Mouse (Mus musculus) lung, postnatal 10 days (tissue): Measurements from ENCODE around the gene Vwf.

Experiments used
- DNase-seq: peaks from one replicate; pipeline ENCODE4 v3.0.0; 2021

Vwf gene

GRCm38 (mm10) chr6:125550172-125550571 lies 3.6 kb downstream of the Vwf start:
- no peak for DNase-seq

DNA sequence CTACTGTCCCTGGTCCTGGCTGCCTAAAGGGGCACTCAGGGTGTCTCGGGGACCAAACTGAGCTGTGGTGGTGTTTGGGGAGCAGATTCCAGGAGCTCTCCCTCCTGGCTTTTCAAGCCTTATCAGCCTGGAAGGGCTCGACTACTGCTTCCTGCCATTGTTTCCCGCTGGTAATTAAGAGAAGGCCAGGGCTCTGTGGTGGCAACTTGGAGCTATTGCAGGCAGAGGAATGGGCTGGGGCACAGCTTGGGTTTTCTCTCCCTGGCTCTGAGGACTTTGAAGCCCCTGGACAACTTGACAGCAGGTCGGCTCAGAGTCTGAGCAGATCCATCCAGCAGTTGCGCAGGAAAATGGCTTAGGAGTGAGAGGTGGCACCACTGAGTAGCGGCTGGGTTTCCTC lies 6.2 kb downstream of the Vwf start:
- peak; percentile 55 for DNase-seq

DNA sequence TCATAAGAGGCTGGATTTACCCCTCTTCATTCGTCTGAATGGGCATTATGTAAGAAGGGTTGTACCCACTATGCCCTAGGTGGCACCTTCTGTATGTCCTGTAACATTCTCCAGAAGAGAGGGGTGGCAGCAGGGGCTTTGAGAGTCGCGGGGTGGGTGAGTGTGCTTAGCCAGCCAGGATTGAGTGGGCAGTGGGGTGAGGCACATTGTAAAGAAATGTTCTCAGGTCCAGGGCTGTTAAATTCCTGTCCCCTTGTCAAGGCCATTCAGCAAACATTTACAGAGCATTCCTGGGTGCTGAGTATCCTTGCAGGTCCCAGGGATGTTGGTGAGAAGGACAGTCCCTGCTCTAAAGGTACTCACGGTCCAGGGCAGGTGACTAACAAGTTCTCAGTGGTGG lies 7.0 kb downstream of the Vwf start:
- no peak for DNase-seq

GRCm38 (mm10) chr6:125558831-125559230 lies 12.3 kb downstream of the Vwf start:
- no peak for DNase-seq

DNA sequence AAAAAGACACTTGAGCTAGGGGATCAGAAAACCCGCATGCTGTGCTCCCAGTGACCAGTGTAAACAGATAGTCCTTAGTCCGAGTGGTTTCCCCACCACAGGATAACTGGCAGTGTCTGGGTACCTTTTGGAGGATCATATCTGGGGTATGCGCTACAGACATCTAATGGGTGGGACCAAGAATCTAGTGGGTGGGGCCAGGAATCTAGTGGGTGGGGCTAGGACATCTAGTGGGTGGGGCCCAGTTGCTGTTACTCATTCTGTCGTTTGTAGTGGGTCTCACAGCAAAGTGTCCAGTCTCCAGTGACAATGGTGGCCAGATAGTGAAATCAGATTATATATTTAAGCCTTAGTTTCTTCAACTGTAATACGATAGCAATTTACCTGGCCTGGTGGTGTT lies 14.5 kb downstream of the Vwf start:
- no peak for DNase-seq

DNA sequence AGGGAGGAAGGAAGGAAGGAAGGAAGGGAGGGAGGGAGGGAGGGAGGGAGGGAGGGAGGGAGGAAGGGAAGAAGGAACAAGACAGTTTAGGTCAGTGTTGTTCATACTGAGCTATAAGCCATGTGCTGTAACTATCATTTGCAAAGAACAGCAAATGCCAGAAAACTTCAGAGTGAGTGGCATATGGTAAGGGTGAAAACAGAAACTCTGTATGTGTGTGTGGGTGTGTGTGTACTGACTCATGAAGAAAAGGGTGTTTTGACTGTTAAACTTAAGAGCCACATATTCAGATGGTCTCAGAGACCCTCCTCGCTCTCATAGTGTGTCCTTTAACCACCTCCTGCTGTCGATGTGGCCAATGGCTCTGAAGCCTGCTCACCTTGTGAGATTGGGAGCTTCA lies 14.9 kb downstream of the Vwf start:
- DNase-seq: no peak

DNA sequence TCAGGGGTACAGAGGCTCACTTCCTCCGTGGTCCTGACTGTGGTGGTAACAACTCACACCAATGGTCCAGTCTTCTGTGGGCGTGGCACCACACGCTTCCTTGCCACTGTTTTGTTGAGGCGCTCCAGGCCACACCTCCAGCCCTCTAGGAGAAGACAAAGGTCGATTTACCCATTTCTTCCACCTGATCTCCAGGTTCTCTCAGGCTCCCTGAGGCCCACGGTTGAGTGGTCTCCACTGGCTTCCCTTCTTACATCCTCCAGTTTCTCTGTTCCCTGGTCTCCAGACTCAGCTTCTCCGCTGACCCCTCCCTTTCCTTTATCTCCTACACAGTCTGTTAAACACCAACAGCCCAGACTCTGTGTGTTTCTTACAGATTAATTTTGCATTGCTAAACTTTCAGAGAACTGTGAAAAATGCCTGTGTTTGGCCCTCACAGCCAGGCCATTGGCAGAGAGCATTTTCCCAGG lies 18.3 kb downstream of the Vwf start:
- DNase-seq: no peak

DNA sequence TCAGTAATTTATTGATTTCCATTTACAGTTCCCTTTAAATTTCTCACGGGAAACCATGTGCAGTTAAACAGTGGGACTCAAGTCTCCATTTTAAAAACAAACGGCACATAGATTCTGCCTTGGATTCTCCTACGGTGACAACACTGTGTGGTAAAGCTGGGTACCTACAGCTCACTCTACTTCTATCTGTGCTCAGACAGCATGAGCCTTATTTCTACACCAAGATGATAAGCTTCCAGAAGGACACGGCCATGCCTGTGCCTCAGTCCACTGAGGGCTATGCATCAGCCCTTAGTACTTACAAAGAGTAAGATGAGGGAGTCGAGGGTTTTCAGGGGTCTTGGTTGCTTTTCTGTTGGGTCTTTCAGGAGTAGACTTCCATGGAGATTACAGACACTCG lies 18.8 kb downstream of the Vwf start:
- DNase-seq: no peak

GRCm38 (mm10) chr6:125566656-125567055 lies 20.1 kb downstream of the Vwf start:
- no peak for DNase-seq

DNA sequence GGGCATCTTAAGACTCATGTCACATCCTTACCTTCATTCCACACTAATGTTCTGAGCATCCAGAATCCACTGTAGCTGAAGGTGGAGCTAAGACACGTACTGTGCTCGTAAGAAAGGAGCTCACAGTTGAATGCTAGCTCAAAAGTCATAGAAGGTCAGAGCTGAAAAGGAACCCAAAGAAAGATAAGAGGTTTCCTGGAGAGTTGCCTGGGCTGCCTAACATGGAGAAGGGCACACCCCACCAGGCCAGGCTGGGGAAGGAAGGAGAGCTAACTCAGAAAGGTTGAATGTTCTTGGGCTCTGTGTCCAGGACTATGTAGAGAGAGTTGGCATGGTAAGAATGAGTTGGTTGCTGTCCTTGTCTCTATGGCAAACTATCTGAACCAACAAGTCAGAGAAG lies 21.8 kb downstream of the Vwf start:
- no peak for DNase-seq

- DNase-seq: peak; percentile 93
Measured at GRCm38 (mm10) chr6:125572291-125573188, 26.0 kb downstream of the Vwf start.

DNA sequence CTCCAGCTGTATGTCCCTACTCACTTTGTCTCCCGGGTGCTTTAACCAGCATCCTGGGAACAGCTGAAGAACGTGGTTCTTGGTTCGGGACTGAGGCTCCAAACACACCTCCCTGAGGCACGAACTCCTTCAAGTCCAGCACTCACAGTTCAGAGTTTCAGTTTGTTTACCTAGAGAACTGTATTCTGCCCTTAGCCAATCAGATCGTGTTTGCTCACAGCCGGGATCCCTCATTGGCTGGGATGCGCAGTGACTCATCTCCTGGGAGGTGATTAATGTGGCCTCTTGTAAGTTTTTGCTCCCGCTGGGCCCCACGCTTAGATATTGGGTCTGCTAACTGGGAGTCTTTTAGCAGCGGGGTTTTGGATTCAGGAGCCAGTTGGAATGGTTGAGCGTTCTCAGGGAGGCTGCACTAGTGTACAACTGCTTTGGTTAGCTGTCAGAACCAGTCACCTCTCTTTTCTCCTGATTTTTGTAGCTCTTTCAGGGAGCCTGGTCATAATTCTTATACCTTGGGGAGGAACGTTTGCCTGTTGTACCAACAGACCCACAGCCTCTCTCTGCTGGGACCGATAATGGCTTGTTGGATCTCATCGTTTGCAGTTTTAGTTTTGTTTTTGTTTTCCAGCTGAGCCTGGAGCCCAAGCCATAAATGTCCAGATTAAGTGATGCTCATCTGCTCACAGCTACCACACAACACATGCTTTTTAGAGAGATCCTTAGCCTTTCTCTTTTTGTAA lies 26.8 kb downstream of the Vwf start:
- DNase-seq: peak; percentile 89

DNA sequence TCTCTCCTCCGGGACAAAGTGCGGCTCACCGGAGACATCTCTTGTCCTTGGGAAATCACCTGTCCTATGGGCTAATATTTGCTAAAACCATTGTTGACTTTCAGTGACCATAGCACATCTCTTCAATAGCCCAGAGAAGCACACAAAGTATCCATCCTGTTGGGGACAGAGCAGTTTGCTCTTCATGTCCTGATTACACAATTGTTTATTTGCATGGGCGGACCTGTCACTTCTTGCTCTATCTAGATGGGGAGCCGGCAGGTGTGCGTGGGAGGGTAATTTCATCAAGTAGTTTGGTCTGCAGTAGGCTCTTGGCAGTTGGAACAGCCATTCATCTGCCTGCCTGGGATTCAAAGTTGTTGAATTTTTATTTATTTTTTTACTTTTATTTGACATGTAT lies 28.5 kb downstream of the Vwf start:
- no peak for DNase-seq

DNA sequence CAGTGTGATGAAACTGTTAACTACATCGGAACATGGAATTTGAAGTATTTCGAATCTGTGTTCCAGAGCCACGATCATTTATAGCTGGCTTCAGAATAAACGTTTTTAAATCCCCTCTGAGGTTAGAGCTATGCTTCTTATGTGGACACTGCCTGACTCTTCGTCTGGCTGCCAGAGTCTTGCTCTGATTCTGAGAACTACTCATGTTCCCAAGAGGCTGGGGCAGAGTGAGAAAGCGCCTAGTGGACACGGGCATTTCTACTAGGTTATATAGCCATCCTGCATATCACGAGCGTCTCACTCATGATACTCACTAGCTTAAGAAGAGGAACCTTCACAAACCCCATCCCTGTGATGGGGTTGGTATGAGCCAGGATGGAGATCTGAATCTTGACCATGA lies 30.7 kb downstream of the Vwf start:
- DNase-seq: no peak

DNA sequence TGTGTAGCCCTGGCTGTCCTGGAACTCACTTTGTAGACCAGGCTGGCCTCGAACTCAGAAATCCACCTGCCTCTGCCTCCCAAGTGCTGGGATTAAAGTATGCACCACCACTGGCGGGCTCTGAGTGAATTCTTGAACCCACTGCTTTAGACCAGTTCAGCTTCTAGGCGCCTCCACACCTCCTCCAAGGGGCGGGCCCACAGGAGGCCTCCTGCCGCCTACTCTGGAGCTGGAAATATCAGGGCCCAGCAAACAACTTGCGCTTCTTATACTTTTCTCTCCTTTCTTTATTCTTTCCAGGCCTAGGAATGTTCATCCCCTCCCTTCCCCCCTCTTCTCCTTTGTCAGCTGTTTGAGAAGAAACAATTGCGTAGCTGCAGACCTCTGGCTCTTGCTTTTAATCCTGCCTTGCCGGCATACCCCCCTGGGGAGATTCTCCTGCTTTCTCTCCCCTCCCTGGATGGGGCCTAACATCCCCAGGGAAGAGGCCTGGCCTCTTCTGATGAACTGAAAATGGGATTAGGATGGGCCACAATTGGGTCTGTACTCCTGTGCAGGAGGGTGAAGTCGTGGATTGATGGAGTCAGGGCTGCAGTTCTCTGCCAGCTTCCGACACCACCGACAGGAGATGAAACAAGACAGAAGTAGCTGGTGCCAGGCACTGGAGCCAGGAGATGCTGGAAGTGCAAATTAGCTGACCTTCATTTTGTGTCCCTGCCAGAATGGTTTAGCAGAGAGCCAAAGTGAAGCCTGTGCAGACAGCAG lies 31.5 kb downstream of the Vwf start:
- DNase-seq: no peak

DNA sequence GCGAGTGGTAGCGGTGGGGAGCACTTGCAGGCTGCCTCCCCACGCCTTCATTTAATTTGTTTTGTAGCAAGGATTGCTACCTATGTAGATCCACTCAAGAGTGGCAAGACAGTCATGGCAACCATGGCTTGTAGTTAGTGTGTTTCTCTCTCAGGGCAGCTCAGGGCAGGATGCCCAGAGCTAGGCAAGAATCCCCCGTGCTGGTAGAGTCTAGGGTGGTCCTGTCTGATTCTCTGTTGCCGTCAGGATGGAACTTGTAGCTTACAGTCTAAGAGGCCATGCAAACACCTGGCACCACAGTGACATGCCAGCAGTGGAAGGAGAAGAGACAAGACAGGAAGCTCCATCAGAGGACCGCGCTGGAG lies 32.1 kb downstream of the Vwf start:
- DNase-seq: no peak

DNA sequence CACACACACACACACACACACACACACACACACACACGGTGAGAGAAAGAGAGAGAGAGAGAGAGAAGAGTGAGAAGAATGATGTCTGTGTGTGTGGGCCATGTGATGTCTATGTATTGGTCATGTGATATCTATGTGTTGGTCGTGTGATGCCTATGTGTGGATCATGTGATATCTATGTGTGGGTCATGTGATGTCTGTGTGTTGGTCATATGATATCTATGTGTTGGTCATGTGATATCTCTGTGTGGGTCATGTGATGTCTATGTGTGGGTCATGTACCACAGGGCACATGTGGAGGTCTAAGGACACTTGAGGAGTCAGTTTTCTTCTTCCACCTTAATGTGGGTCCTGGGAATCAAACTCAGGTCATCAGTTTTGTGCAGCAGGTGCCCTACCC lies 33.3 kb downstream of the Vwf start:
- no peak for DNase-seq

DNA sequence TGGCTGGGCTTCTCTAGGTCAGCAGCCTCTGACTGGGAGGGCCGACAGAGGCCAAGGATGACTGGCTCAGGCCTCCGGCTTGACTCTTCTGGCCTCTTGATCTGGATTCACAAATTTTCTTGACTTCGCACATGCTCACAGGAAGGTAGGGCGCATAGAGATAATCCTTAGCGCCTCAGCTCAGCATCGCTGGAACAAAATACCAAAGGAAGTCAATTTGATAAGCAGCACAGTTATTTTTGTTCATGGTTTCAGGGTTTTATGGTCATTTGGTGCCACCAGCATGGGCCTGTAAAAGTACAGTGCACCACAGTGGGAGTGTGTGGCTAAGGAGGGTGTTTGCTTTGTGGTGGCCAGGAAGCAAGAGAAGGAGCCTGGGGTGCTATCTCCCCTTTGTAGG lies 37.1 kb downstream of the Vwf start:
- DNase-seq: no peak

DNA sequence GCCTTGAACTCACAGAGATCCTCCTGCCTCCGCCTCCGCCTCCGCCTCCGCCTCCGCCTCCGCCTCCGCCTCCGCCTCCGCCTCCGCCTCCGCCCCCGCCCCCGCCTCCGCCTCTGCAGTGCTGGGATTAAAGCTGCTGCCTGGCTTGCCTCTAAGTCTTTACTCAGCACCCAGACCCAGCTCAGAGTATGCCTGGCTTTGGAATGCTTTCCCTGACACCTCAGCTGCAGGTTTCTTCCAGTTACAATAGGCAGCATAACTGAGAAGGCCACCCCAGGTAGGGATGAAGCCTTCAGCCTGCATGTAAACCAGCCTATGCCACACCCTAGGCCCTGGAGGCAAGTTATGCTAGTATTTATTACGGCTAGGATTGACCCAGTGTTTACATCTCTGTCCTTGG lies 37.7 kb downstream of the Vwf start:
- DNase-seq: no peak

- no peak for DNase-seq
Measured at GRCm38 (mm10) chr6:125585579-125585978, 39.0 kb downstream of the Vwf start.

DNA sequence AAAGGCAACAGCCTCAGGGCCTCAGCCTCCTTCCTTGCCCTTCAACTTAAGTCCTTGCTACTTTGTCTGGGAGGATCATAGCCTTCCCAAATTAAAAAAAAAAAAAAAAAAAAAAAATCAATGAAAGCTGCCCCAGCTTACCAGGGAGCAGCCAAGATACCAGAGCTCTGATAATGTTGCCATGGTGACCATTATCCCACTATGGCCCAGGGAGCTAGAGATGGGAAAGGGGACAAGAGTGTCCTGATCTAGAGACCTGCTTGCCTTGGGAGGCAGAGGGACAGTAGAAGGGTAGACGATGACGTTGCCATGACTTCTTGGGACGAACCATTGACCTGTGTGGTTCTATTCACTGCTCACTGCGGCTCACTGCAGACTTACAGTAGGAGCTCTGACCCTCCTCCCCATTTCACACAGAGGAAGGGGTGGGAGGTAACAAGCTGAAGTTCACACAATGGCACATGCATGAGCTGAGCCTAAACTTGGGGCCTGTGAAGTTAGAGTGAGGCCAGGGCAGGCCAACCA lies 39.5 kb downstream of the Vwf start:
- no peak for DNase-seq

DNA sequence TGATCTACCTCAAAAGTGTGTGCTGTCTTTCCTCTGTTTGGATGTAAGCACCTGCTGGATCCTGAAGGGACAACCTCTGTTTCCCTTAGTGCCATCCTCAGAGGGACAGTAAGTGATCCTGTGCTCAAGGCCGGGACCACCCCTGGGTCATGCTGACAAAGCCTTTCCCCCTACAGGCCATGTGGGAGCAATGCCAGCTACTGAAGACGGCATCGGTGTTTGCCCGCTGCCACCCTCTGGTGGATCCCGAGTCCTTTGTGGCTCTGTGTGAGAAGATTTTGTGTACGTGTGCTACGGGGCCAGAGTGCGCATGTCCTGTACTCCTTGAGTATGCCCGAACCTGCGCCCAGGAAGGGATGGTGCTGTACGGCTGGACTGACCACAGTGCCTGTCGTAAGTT lies 41.7 kb downstream of the Vwf start:
- DNase-seq: no peak

GRCm38 (mm10) chr6:125589075-125589474 lies 42.5 kb downstream of the Vwf start:
- no peak for DNase-seq
